Mouse (Mus musculus) heart, postnatal 4 days (tissue): ENCODE data around the gene Vamp8. TPM values are rescaled to one million over a fixed set of nuclear protein-coding genes. Genes with fewer than 3 reads are reported as not detected.

Source experiments
- DNase-seq: peaks from one replicate; pipeline ENCODE4 v3.0.0; 2021
- total RNA-seq, 2 experiments: library from RNA; stranded (reverse); gene quantifications; 2 replicates each; pipeline ENCODE4 v1.2.3; 2021

The Vamp8 gene
- total RNA-seq, 2 experiments from 2014 or later, result 105 to 121 TPM

- no peak for DNase-seq
These were observed 40.3 kb downstream of the Vamp8 start for GRCm38 (mm10) chr6:72350214-72350613.

- DNase-seq, result no peak
These were observed 42.1 kb downstream of the Vamp8 start for GRCm38 (mm10) chr6:72348411-72348810.

GRCm38 (mm10) chr6:72347166-72347941 lies 43.1 kb downstream of the Vamp8 start, which contains the start of gene 0610030E20Rik:
Gene 0610030E20Rik (plus strand): TSS chr6:72347317.
- peak; percentile 78 for DNase-seq

- DNase-seq, result no peak
These were observed 44.2 kb downstream of the Vamp8 start for GRCm38 (mm10) chr6:72346261-72346660.

- DNase-seq, result no peak
These were observed 44.9 kb downstream of the Vamp8 start for GRCm38 (mm10) chr6:72345633-72346032.

GRCm38 (mm10) chr6:72345074-72345567 lies 45.4 kb downstream of the Vamp8 start, which contains the start of gene Usp39:
Gene Usp39 (minus strand): TSS chr6:72345184.
- DNase-seq, result peak; percentile 93

GRCm38 (mm10) chr6:72344396-72345073 lies 46.0 kb downstream of the Vamp8 start:
- DNase-seq, result no peak

- DNase-seq, result no peak
These were observed 50.0 kb downstream of the Vamp8 start for GRCm38 (mm10) chr6:72340481-72340880.

Other genes with a start within 250 kb of the Vamp8 start
- 1 to 10 TPM; 7.2 to 8.6 TPM for gene Atoh8, start 155.1 kb downstream of the Vamp8 start, total RNA-seq
- not detected for gene Sftpb, start 86.1 kb downstream of the Vamp8 start, total RNA-seq
- gene Usp39, start 45.5 kb downstream of the Vamp8 start, total RNA-seq, result 10 to 100 TPM; 28.1 to 29.1 TPM
- gene 0610030E20Rik, start 43.4 kb downstream of the Vamp8 start, total RNA-seq, result 10 to 100 TPM; 12.7 to 13.0 TPM
- gene Tmem150a, start 35.3 kb downstream of the Vamp8 start, total RNA-seq, result 10 to 100 TPM in 1 of 2 experiments, 1 to 10 TPM in 1; 9.8 to 12.3 TPM
- 10 to 100 TPM; 41.1 to 42.4 TPM for gene Rnf181, start 23.7 kb downstream of the Vamp8 start, total RNA-seq
- gene Vamp5, start 10.2 kb downstream of the Vamp8 start, total RNA-seq, result 10 to 100 TPM; 33.4 to 36.0 TPM
- gene Ggcx, start 23.6 kb upstream of the Vamp8 start, total RNA-seq, result 10 to 100 TPM; 26.8 to 28.2 TPM
- 100 to 1,000 TPM; 239 to 255 TPM for gene Mat2a, start 48.9 kb upstream of the Vamp8 start, total RNA-seq
- gene Sh2d6, start 131.0 kb upstream of the Vamp8 start, total RNA-seq, result under 1 TPM in 1 of 2 experiments, not detected in 1; 0.20 TPM
- gene Capg, start 153.7 kb upstream of the Vamp8 start, total RNA-seq, result 10 to 100 TPM; 11.5 to 12.9 TPM
- gene Elmod3, start 207.7 kb upstream of the Vamp8 start, total RNA-seq, result 10 to 100 TPM in 1 of 2 experiments, 1 to 10 TPM in 1; 7.6 to 10.2 TPM
- 100 to 1,000 TPM in 1 of 2 experiments, 10 to 100 TPM in 1; 91.3 to 105 TPM for gene Retsat, start 207.8 kb upstream of the Vamp8 start, total RNA-seq
- 10 to 100 TPM; 31.2 to 32.5 TPM for gene Tgoln1, start 226.3 kb upstream of the Vamp8 start, total RNA-seq